Mouse (Mus musculus): ENCODE results near the gene B9d1. TPM values are rescaled to one million over a fixed set of nuclear protein-coding genes. Genes with fewer than 3 reads are reported as not detected.

Gene B9d1
- polyA plus RNA-seq, 1 experiment from 2014 or later = 16.8 TPM

- Histone ChIP-seq H3K4me2 (replicated peaks; ENCODE audit: low read depth, low read length) (no peak overlapping the region), H3K36me3 (ENCODE audit: insufficient read depth, low read length) (no peaks in the 10 kb centered on the region), H3K9me3 (ENCODE audit: low read length) (no peaks in the 10 kb centered on the region), H3K4me3 (ENCODE audit: low read depth, low read length) (no peak overlapping the region), H3K4me1 (ENCODE audit: insufficient read depth, low read depth, low read length) (no peaks in the 10 kb centered on the region; the same call in 1 of the 2 replicates), H3K9ac (replicated peaks; ENCODE audit: low read depth) (no peak overlapping the region), H3K27ac (ENCODE audit: low read length) (no peak overlapping the region), H3K27me3 (replicated peaks; ENCODE audit: insufficient read depth, low read length) (no peaks in the 10 kb centered on the region)
- 0 out of 2 replicates have a peak, but pooled peaks have one; percentile 24 for TF ChIP-seq CTCF (IDR thresholded peaks at IDR 0.05)
- no peak for TF ChIP-seq EP300 (IDR thresholded peaks at IDR 0.05)
- no peak for DNase-seq (ENCODE audit: low spot score)
- ATAC-seq = no peak
- WGBS = 70% methylated on average over 3 of the region's 3 CpGs
Observed at GRCm38 (mm10) chr11:61553015-61553754, 48.2 kb downstream of the B9d1 start.

- TF ChIP-seq EP300 (IDR thresholded peaks at IDR 0.05) = no peak
- H3K36me3 ChIP-seq (ENCODE audit: insufficient read depth, low read length) = no peaks in the 10 kb centered on the region
- no peaks in the 10 kb centered on the region for H3K9me3 ChIP-seq (ENCODE audit: low read length)
- peaks cover 7% of the 10 kb centered on the region; the same call in 1 of the 2 replicates for H3K4me1 ChIP-seq (ENCODE audit: insufficient read depth, low read depth, low read length)
- no peak for DNase-seq (ENCODE audit: low spot score)
- no peak overlapping the region for H3K9ac ChIP-seq (replicated peaks; ENCODE audit: low read depth)
- H3K4me2 ChIP-seq (replicated peaks; ENCODE audit: low read depth, low read length) = no peak overlapping the region
- H3K27ac ChIP-seq (ENCODE audit: low read length) = no peak overlapping the region
- no peak for ATAC-seq
- 65% methylated on average over 5 of the region's 5 CpGs for WGBS
- H3K4me3 ChIP-seq (ENCODE audit: low read depth, low read length) = no peak overlapping the region
- H3K27me3 ChIP-seq (replicated peaks; ENCODE audit: insufficient read depth, low read length) = no peaks in the 10 kb centered on the region
Observed at GRCm38 (mm10) chr11:61559572-61559971, 54.6 kb downstream of the B9d1 start.

GRCm38 (mm10) chr11:61562421-61562820 lies 57.5 kb downstream of the B9d1 start:
- peak; percentile 57 for DNase-seq (ENCODE audit: low spot score)
- no peak overlapping the region for H3K9ac ChIP-seq (replicated peaks; ENCODE audit: low read depth)
- WGBS = 58% methylated on average over 5 of the region's 5 CpGs

More at GRCm38 (mm10) chr11:61562421-61562820, 57.5 kb downstream of the B9d1 start:
- TF ChIP-seq CTCF (IDR thresholded peaks at IDR 0.05) (no peak), EP300 (IDR thresholded peaks at IDR 0.05) (no peak)
- Histone ChIP-seq H3K36me3 (ENCODE audit: insufficient read depth, low read length) (no peaks in the 10 kb centered on the region), H3K27ac (ENCODE audit: low read length) (no peak overlapping the region), H3K4me2 (replicated peaks; ENCODE audit: low read depth, low read length) (no peak overlapping the region), H3K9me3 (ENCODE audit: low read length) (no peaks in the 10 kb centered on the region), H3K27me3 (replicated peaks; ENCODE audit: insufficient read depth, low read length) (no peaks in the 10 kb centered on the region), H3K4me1 (ENCODE audit: insufficient read depth, low read depth, low read length) (peaks cover 12% of the 10 kb centered on the region; the same call in 1 of the 2 replicates), H3K4me3 (ENCODE audit: low read depth, low read length) (no peak overlapping the region)
- no peak for ATAC-seq

Other genes with a start within 250 kb of the B9d1 start
- gene Aldh3a2, start 237.7 kb upstream of the B9d1 start, polyA plus RNA-seq (2015; fragmentation: Nextera tagmentation; extraction: Ambion mirVana) = 67.4 and 68.4 TPM in 2 replicates
- 0.19 and 0.20 TPM in 2 replicates for gene Slc47a2, start 162.3 kb upstream of the B9d1 start, polyA plus RNA-seq (2015; fragmentation: Nextera tagmentation; extraction: Ambion mirVana)
- gene Slc47a1, start 126.8 kb upstream of the B9d1 start, polyA plus RNA-seq (2015; fragmentation: Nextera tagmentation; extraction: Ambion mirVana) = 2.9 and 3.0 TPM in 2 replicates
- 0.24 and 0.32 TPM in 2 replicates for gene Rnf112, start 51.0 kb upstream of the B9d1 start, polyA plus RNA-seq (2015; fragmentation: Nextera tagmentation; extraction: Ambion mirVana)
- gene Mfap4, start 19.7 kb upstream of the B9d1 start, polyA plus RNA-seq (2015; fragmentation: Nextera tagmentation; extraction: Ambion mirVana) = 2,152 and 2,309 TPM in 2 replicates
- 36.2 and 39.5 TPM in 2 replicates for gene Mapk7, start 10.7 kb upstream of the B9d1 start, polyA plus RNA-seq (2015; fragmentation: Nextera tagmentation; extraction: Ambion mirVana)
- 41.0 and 47.7 TPM in 2 replicates for gene Epn2, start 74.5 kb downstream of the B9d1 start, polyA plus RNA-seq (2015; fragmentation: Nextera tagmentation; extraction: Ambion mirVana)
- 71.8 and 72.1 TPM in 2 replicates for gene Grap, start 148.1 kb downstream of the B9d1 start, polyA plus RNA-seq (2015; fragmentation: Nextera tagmentation; extraction: Ambion mirVana)
- gene Fam83g, start 178.9 kb downstream of the B9d1 start, polyA plus RNA-seq (2015; fragmentation: Nextera tagmentation; extraction: Ambion mirVana) = 1.7 and 1.9 TPM in 2 replicates
- 0.06 TPM in 1 of 2 replicates, not detected in the other for gene Slc5a10, start 215.7 kb downstream of the B9d1 start, polyA plus RNA-seq (2015; fragmentation: Nextera tagmentation; extraction: Ambion mirVana)

Data from lung, postnatal 0 days (tissue).